Mouse (Mus musculus): ENCODE results near the gene Gm1110.
"Not testable (repeated sequence)": the region's sequence is repeated elsewhere in the genome, so short reads cannot be mapped to it uniquely, and the experiment has no call there.

Gm1110 gene

DNA sequence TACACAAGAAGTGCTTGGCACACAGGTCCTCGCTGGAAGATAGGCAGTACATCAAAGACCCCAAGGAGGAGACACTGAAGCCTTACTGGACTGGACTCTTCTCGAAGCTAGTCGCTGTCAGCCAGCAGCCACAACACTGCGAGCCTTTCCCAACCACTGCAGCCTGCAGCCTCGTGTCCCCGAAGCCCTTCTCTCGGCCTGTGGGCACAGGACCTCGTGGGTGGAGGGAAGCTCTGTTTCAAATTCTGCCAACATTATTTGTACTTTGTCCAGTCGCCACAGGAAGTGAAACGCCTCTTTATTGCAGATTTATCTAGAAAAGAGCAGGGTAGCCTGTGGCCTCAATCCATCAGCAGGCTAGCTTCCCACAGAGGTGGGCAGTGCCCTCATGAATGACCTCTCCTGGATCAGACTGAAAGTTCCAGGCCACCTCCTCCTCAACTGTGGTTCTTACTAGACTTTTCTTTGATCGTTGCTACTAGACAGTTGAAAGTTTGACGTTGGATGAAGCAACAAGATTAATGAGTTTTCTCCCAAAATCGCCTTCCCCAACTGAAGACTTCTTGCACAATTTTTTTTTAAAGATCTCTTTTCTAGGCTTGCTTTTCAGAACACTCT, at the start of gene Gm1110:
TSS of gene Gm1110 (minus strand) at position 203 of the 618 bp plus-strand sequence.
- DNase-seq (ENCODE audit: extremely low spot score, low spot score), result no peak

DNA sequence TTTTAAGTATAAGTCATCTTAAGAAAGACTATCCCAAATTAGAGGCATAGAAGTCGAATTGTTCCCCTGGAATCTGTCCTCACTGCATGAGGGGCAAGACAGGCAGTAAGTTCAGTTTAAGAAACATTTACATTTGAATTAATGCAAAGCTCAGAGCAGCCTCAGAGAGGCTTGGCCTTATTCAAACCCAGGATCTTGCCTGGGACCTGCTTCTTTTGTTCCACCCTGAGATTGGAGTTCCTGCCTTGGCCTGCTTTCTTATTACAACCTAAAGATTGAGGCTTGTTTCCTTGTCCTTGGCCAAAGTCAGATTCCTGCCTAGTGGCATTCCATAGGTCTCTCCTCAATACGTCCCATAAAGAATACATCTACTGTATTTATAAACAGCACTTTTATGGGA, 24.9 kb upstream of the Gm1110 start:
- DNase-seq (ENCODE audit: extremely low spot score, low spot score), result no peak

DNA sequence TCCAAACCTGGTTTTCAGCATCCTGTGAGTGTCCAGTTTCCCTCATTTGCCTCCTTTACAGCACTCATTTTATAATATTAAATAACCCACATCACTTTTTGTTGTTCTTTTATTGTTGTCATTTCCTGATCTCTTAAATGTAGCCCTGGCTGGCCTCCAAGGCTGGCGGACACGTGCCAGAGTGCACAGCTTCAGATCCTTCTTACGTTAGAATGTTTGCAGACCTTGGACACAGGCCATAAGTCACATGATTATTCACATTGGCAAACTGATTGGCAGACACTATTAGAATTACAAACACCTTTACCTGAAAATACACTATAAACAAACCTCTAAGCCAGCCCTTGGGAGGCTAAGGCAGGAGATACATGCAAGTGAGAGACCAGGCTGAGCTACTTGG, 1.2 kb upstream of the Gm1110 start:
- DNase-seq (ENCODE audit: extremely low spot score, low spot score), result no peak

DNA sequence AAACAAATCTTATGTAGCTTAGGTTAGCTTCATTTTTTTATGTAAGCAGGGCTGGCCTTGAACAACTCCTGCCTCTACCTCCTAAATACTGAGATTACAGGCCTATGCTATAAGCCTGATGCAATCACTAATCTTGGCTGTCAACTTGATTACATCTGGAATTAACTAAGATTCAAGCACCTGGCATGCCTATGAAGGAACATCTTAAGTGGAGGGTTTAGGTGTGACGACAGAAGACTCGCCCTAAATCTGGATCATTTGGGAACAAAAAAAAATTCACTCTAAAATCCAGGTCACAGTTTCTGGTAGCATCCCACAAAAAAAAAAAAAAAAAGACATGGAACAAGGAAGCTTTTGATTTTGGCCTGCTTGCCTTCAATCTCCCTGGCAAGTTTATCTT, 3.1 kb downstream of the Gm1110 start:
- no peak for DNase-seq (ENCODE audit: extremely low spot score, low spot score)

- no peak for DNase-seq (ENCODE audit: extremely low spot score, low spot score)
Observed at GRCm38 (mm10) chr9:26913150-26913549, 9.8 kb downstream of the Gm1110 start.

DNA sequence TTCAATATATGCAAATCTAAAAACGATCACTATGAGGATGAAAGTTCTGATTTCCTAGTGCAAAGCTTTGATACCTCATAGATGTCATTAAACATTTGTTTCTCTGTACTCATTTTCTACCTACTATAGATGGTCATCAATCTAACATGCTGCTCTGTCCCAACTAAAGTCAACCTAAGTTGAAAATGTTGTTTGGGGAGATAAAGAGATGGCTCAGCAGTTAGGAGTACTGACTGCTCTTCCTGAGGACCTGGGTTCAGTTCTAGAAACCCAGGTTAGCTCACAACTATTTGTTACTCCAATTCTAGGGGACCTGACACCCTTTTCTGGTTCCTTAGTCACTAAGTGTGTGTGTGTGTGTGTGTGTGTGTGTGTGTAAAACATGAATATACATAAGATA, 11.7 kb downstream of the Gm1110 start:
- DNase-seq (ENCODE audit: extremely low spot score, low spot score), result no peak

- not testable (repeated sequence) for DNase-seq (ENCODE audit: extremely low spot score, low spot score)
Observed at GRCm38 (mm10) chr9:26869856-26870255, 53.1 kb downstream of the Gm1110 start.

DNA sequence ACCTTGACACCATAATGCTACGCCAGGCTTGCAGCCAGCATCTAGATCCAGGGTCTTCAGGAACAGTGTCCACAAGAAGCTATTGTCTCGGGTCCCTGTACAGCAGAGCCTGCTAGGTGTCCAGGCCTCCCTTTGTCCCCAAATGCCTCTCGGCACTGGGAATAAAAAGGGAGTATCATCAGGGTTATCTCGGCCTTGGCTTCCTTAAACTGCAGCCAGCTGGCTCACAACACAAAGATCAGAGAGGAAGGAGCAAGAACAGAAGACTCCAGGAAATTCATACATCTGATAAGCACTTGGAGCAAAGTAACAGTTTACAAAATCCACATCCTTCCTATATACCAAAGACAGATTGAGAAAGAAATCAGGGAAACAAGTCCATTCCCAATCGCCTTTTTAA, 62.2 kb downstream of the Gm1110 start, which contains the start of gene Glb1l3:
TSS of gene Glb1l3 (minus strand) at position 140 of the 400 bp plus-strand sequence.
- no peak for DNase-seq (ENCODE audit: extremely low spot score, low spot score)

DNA sequence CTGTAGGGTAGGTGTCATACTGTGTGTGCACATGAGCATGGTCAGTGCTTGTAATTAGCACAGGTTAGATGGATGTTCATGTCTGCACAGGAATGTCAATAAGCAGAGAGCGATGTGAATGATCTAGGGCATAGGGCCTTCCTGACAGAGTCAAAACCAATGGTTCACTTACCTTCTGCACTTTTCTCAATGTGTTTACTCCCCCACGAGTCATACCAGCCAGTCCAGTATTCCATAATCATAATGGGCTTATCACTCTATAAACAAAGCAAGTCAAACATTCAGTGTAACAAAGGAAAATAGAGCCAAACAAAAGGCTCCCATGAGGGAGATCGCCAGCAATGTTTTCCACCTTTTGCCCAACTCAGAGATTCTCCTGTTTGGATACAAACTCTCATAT, 91.8 kb downstream of the Gm1110 start:
- no peak for DNase-seq (ENCODE audit: extremely low spot score, low spot score)
